Mouse (Mus musculus) kidney, embryonic 14.5 days (tissue): ENCODE measurements at regions not wholly inside any gene's neighbourhood (a gene's known extent, or its start where the extent isn't known, plus 50 kb on each side); places are given as distances from the start of the nearest gene placed in this dataset.

Experiments
- ATAC-seq: fragments of 200-750 bp; cut with Nextera tagmentation; 2 replicates; pipeline ENCODE4 v1.8.0; 2017; ENCODE audit warnings: moderate number of reproducible peaks, mild to moderate bottlenecking, moderate TSS enrichment, moderate library complexity; ENCODE audit not compliant: low FRiP score, low TSS enrichment
- H3K27ac ChIP-seq: fragments of 300-500 bp; sonication (generic); 2 replicates; pipeline ENCODE4 v1.5.1; 2014; ENCODE audit warnings: low read depth, mild to moderate bottlenecking, low read length, moderate library complexity, mixed read lengths
- H3K27me3 ChIP-seq: fragments of 300-500 bp; sonication (generic); 2 replicates; pipeline ENCODE4 v1.6.1; 2014; ENCODE audit warnings: mild to moderate bottlenecking, low read length; ENCODE audit not compliant: control insufficient read depth, insufficient read depth
- H3K36me3 ChIP-seq: fragments of 300-500 bp; sonication (generic); 2 replicates; pipeline ENCODE4 v1.6.1; 2014; ENCODE audit warnings: low read length, mixed read lengths; ENCODE audit not compliant: control insufficient read depth, insufficient read depth
- H3K4me1 ChIP-seq: fragments of 300-500 bp; sonication (generic); 2 replicates; pipeline ENCODE4 v1.6.1; 2014; ENCODE audit warnings: low read length, mixed read lengths; ENCODE audit not compliant: control insufficient read depth, insufficient read depth
- H3K4me2 ChIP-seq: fragments of 300-500 bp; sonication (generic); replicated peaks from 2 replicates; pipeline ENCODE4 v1.6.1; 2014; ENCODE audit warnings: low read depth, mild to moderate bottlenecking, low read length
- H3K4me3 ChIP-seq: fragments of 300-500 bp; sonication (generic); 2 replicates; pipeline ENCODE4 v1.5.1; 2014; ENCODE audit warnings: mild to moderate bottlenecking, low read length
- H3K9ac ChIP-seq: fragments of 300-500 bp; sonication (generic); 2 replicates; pipeline ENCODE4 v1.6.1; 2014; ENCODE audit warnings: low read depth, mild to moderate bottlenecking, low read length, moderate library complexity
- H3K9me3 ChIP-seq: fragments of 300-500 bp; sonication (generic); 2 replicates; pipeline ENCODE4 v1.6.1; 2016; ENCODE audit warnings: low read length; ENCODE audit not compliant: control insufficient read depth
- WGBS: fragments of 180-500 bp; shearing (Covaris S2); extraction: QIAGEN DNeasy Blood & Tissue Kit; methylation state at CpG from one replicate; pipeline ENCODE4 v1.1.7; 2014; 5-methylcytosine and 5-hydroxymethylcytosine counted together

GRCm38 (mm10) chr19:26461712-26462111 is 143.1 kb upstream of the Smarca2 start:
- Histone ChIP-seq H3K9me3 (no peaks in the 10 kb centered on the region), H3K4me1 (no peaks in the 10 kb centered on the region), H3K4me3 (no peak overlapping the region), H3K9ac (no peak overlapping the region), H3K27ac (no peak overlapping the region), H3K4me2 (no peak overlapping the region), H3K27me3 (no peaks in the 10 kb centered on the region), H3K36me3 (no peaks in the 10 kb centered on the region)
- 48% methylated on average over 4 of the region's 4 CpGs for WGBS
- no peak for ATAC-seq

GRCm38 (mm10) chr19:26465228-26465627 is 139.6 kb upstream of the Smarca2 start:
- no peak overlapping the region for H3K4me3 ChIP-seq
- H3K9me3 ChIP-seq: no peaks in the 10 kb centered on the region
- no peaks in the 10 kb centered on the region for H3K4me1 ChIP-seq
- H3K27me3 ChIP-seq: no peaks in the 10 kb centered on the region
- H3K36me3 ChIP-seq: no peaks in the 10 kb centered on the region
- no peak overlapping the region for H3K4me2 ChIP-seq
- ATAC-seq: no peak
- 42% methylated on average over 2 of the region's 2 CpGs for WGBS
- no peak overlapping the region for H3K27ac ChIP-seq
- H3K9ac ChIP-seq: no peak overlapping the region

GRCm38 (mm10) chr19:26466244-26466643 is 138.6 kb upstream of the Smarca2 start:
- no peak for ATAC-seq
- no peaks in the 10 kb centered on the region for H3K4me1 ChIP-seq

GRCm38 (mm10) chr19:26467179-26467651 is 137.6 kb upstream of the Smarca2 start:
- H3K4me2 ChIP-seq: no peak overlapping the region
- ATAC-seq: no peak
- WGBS: 67% methylated on average over 5 of the region's 5 CpGs

More at GRCm38 (mm10) chr19:26466244-26466643, 138.6 kb upstream of the Smarca2 start:
- Histone ChIP-seq H3K36me3 (no peaks in the 10 kb centered on the region), H3K4me2 (no peak overlapping the region), H3K9ac (no peak overlapping the region), H3K4me3 (no peak overlapping the region), H3K9me3 (no peaks in the 10 kb centered on the region), H3K27ac (no peak overlapping the region), H3K27me3 (no peaks in the 10 kb centered on the region)
- 93% methylated on average over 4 of the region's 4 CpGs for WGBS

GRCm38 (mm10) chr19:26472659-26473058 is 132.2 kb upstream of the Smarca2 start:
- WGBS: 59% methylated on average over 1 of the region's 1 CpGs
- no peak overlapping the region for H3K27ac ChIP-seq
- ATAC-seq: no peak

More at GRCm38 (mm10) chr19:26467179-26467651, 137.6 kb upstream of the Smarca2 start:
- no peaks in the 10 kb centered on the region for H3K36me3 ChIP-seq
- no peak overlapping the region for H3K4me3 ChIP-seq
- no peaks in the 10 kb centered on the region for H3K9me3 ChIP-seq
- H3K4me1 ChIP-seq: no peaks in the 10 kb centered on the region
- H3K27me3 ChIP-seq: no peaks in the 10 kb centered on the region
- H3K27ac ChIP-seq: no peak overlapping the region
- no peak overlapping the region for H3K9ac ChIP-seq

GRCm38 (mm10) chr19:26473211-26473610 is 131.6 kb upstream of the Smarca2 start:
- H3K9me3 ChIP-seq: no peaks in the 10 kb centered on the region
- H3K4me1 ChIP-seq: no peaks in the 10 kb centered on the region
- no peaks in the 10 kb centered on the region for H3K27me3 ChIP-seq
- 75% methylated on average over 3 of the region's 3 CpGs for WGBS
- H3K9ac ChIP-seq: no peak overlapping the region
- no peak overlapping the region for H3K27ac ChIP-seq
- H3K4me2 ChIP-seq: no peak overlapping the region
- no peak overlapping the region for H3K4me3 ChIP-seq
- ATAC-seq: no peak
- H3K36me3 ChIP-seq: no peaks in the 10 kb centered on the region

More at GRCm38 (mm10) chr19:26472659-26473058, 132.2 kb upstream of the Smarca2 start:
- no peaks in the 10 kb centered on the region for H3K9me3 ChIP-seq
- no peaks in the 10 kb centered on the region for H3K36me3 ChIP-seq
- no peaks in the 10 kb centered on the region for H3K4me1 ChIP-seq
- no peak overlapping the region for H3K4me2 ChIP-seq
- no peak overlapping the region for H3K4me3 ChIP-seq
- H3K9ac ChIP-seq: no peak overlapping the region
- H3K27me3 ChIP-seq: no peaks in the 10 kb centered on the region

- Histone ChIP-seq H3K4me2 (no peak overlapping the region), H3K4me1 (no peaks in the 10 kb centered on the region), H3K4me3 (no peak overlapping the region), H3K36me3 (no peaks in the 10 kb centered on the region), H3K27ac (no peak overlapping the region), H3K27me3 (no peaks in the 10 kb centered on the region), H3K9ac (no peak overlapping the region), H3K9me3 (no peaks in the 10 kb centered on the region)
- ATAC-seq: no peak
- 75% methylated on average over 2 of the region's 2 CpGs for WGBS
Measured at GRCm38 (mm10) chr19:26475197-26475596, 129.7 kb upstream of the Smarca2 start.

- no peaks in the 10 kb centered on the region for H3K27me3 ChIP-seq
- H3K4me1 ChIP-seq: no peaks in the 10 kb centered on the region
- no peak overlapping the region for H3K27ac ChIP-seq
- no peak for ATAC-seq
- WGBS: 75% methylated on average over 2 of the region's 2 CpGs
- no peaks in the 10 kb centered on the region for H3K9me3 ChIP-seq
- no peaks in the 10 kb centered on the region for H3K36me3 ChIP-seq
- H3K4me3 ChIP-seq: no peak overlapping the region
- no peak overlapping the region for H3K9ac ChIP-seq
- H3K4me2 ChIP-seq: no peak overlapping the region
Measured at GRCm38 (mm10) chr19:26475754-26476153, 129.1 kb upstream of the Smarca2 start.

GRCm38 (mm10) chr19:26478055-26478737 is 126.7 kb upstream of the Smarca2 start:
- no peak overlapping the region for H3K4me3 ChIP-seq
- H3K4me2 ChIP-seq: no peak overlapping the region
- 45% methylated on average over 16 of the region's 16 CpGs for WGBS

More at GRCm38 (mm10) chr19:26478055-26478737, 126.7 kb upstream of the Smarca2 start:
- Histone ChIP-seq H3K36me3 (no peaks in the 10 kb centered on the region), H3K27me3 (no peaks in the 10 kb centered on the region), H3K4me1 (no peaks in the 10 kb centered on the region), H3K9ac (no peak overlapping the region), H3K27ac (no peak overlapping the region), H3K9me3 (no peaks in the 10 kb centered on the region)
- no peak for ATAC-seq
